Mouse (Mus musculus) heart, embryonic 16.5 days (tissue): ENCODE data around the gene Castor1. TPM values are rescaled to one million over a fixed set of nuclear protein-coding genes. Genes with fewer than 3 reads are reported as not detected.

Source experiments
- ATAC-seq: fragments of 200-750 bp; cut with Nextera tagmentation; replicated peaks from 2 replicates; pipeline ENCODE4 v1.8.0; 2017; ENCODE audit warnings: moderate number of reproducible peaks; ENCODE audit not compliant: insufficient read depth, low FRiP score; ENCODE audit errors: extremely low read depth
- H3K27ac ChIP-seq: fragments of 300-500 bp; sonication (generic); 2 replicates; pipeline ENCODE4 v1.5.1; 2014; ENCODE audit warnings: mild to moderate bottlenecking, low read length, control low read depth, moderate library complexity
- H3K27me3 ChIP-seq: fragments of 300-500 bp; sonication (generic); 2 replicates; pipeline ENCODE4 v1.6.1; 2014; ENCODE audit warnings: low read length, mixed read lengths; ENCODE audit not compliant: control insufficient read depth, insufficient read depth
- H3K36me3 ChIP-seq: fragments of 300-500 bp; sonication (generic); 2 replicates; pipeline ENCODE4 v1.6.1; 2014; ENCODE audit not compliant: control insufficient read depth, insufficient read depth
- H3K4me1 ChIP-seq: fragments of 300-500 bp; sonication (generic); 2 replicates; pipeline ENCODE4 v1.6.1; 2014; ENCODE audit warnings: low read length, mixed read lengths; ENCODE audit not compliant: control insufficient read depth, insufficient read depth
- H3K4me2 ChIP-seq: fragments of 300-500 bp; sonication (generic); 2 replicates; pipeline ENCODE4 v1.6.1; 2014; ENCODE audit warnings: low read depth, mild to moderate bottlenecking, control low read depth, low read length
- H3K4me3 ChIP-seq: fragments of 300-500 bp; sonication (generic); 2 replicates; pipeline ENCODE4 v1.5.1; 2014; ENCODE audit warnings: mild to moderate bottlenecking, control low read depth, low read length
- H3K9ac ChIP-seq: fragments of 300-500 bp; sonication (generic); 2 replicates; pipeline ENCODE4 v1.6.1; 2014; ENCODE audit warnings: low read length, control low read depth
- H3K9me3 ChIP-seq: fragments of 300-500 bp; sonication (generic); replicated peaks from 2 replicates; pipeline ENCODE4 v1.6.1; 2016; ENCODE audit warnings: low read length; ENCODE audit not compliant: control insufficient read depth
- WGBS: fragments of 180-500 bp; shearing (Covaris S2); extraction: QIAGEN DNeasy Blood & Tissue Kit; methylation state at CpG from one replicate; pipeline ENCODE4 v1.1.7; 2014; 5-methylcytosine and 5-hydroxymethylcytosine counted together
- polyA plus RNA-seq: library from polyadenylated mRNA; unstranded; fragments of >200 nt; fragmentation: Nextera tagmentation; extraction: Ambion mirVana; gene quantifications from 2 replicates; pipeline ENCODE4 v1.2.1, GENCODE M21; 2015

The Castor1 gene
- polyA plus RNA-seq, 1 experiment from 2014 or later = 14.0 TPM

GRCm38 (mm10) chr11:4247201-4247959 lies 29.4 kb downstream of the Castor1 start:
- 64% methylated on average over 14 of the region's 14 CpGs for WGBS
- Histone ChIP-seq H3K36me3 (no peaks in the 10 kb centered on the region), H3K27ac (no peak overlapping the region), H3K9me3 (no peaks in the 10 kb centered on the region), H3K4me3 (no peak overlapping the region), H3K4me1 (no peaks in the 10 kb centered on the region), H3K27me3 (no peaks in the 10 kb centered on the region), H3K4me2 (no peak overlapping the region), H3K9ac (no peak overlapping the region)
- ATAC-seq = no peak

GRCm38 (mm10) chr11:4249151-4249550 lies 31.1 kb downstream of the Castor1 start:
- Histone ChIP-seq H3K4me1 (no peaks in the 10 kb centered on the region), H3K4me3 (no peak overlapping the region), H3K36me3 (no peaks in the 10 kb centered on the region), H3K4me2 (no peak overlapping the region), H3K9ac (no peak overlapping the region), H3K27ac (no peak overlapping the region), H3K9me3 (no peaks in the 10 kb centered on the region), H3K27me3 (no peaks in the 10 kb centered on the region)
- 83% methylated on average over 3 of the region's 3 CpGs for WGBS
- ATAC-seq = no peak

- Histone ChIP-seq H3K4me1 (no peaks in the 10 kb centered on the region), H3K27me3 (no peaks in the 10 kb centered on the region), H3K36me3 (no peaks in the 10 kb centered on the region), H3K4me2 (no peak overlapping the region), H3K27ac (no peak overlapping the region), H3K9ac (no peak overlapping the region), H3K4me3 (no peak overlapping the region), H3K9me3 (no peaks in the 10 kb centered on the region)
- no peak for ATAC-seq
- WGBS = 76% methylated on average over 7 of the region's 7 CpGs
These were observed 32.3 kb downstream of the Castor1 start for GRCm38 (mm10) chr11:4250290-4250689.

- Histone ChIP-seq H3K36me3 (no peaks in the 10 kb centered on the region), H3K9me3 (no peaks in the 10 kb centered on the region), H3K4me1 (no peaks in the 10 kb centered on the region), H3K4me3 (no peak overlapping the region), H3K27me3 (no peaks in the 10 kb centered on the region), H3K4me2 (no peak overlapping the region), H3K9ac (no peak overlapping the region), H3K27ac (no peak overlapping the region)
- ATAC-seq = no peak
- 62% methylated on average over 3 of the region's 3 CpGs for WGBS
These were observed 33.4 kb downstream of the Castor1 start for GRCm38 (mm10) chr11:4251376-4251775.

DNA sequence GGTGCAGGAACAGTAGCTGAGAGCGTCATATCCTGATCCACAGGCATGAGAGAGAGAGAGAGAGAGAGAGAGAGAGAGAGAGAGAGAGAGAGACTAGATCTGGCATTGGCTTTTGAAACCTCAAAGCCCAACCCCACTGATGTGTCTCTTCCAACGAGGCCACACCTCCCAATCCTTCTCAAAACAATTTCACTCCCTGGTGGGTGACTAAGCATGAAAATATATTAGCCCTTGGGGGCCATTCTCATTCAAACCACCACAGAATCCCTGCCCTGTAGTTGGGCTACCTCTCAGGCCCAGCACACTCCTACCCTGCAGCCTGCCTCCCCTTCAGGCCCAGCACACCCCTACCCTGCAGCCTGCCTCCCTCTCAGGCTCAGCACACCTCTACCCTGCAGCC lies 34.9 kb downstream of the Castor1 start:
- no peak overlapping the region for H3K4me2 ChIP-seq
- WGBS = 78% methylated on average over 2 of the region's 2 CpGs

GRCm38 (mm10) chr11:4256846-4257607 lies 39.0 kb downstream of the Castor1 start, which contains the start of gene Lif:
Lif (plus strand) TSS chr11:4257557.
- 64% methylated on average over 11 of the region's 11 CpGs for WGBS
- no peak for ATAC-seq
- H3K4me3 ChIP-seq = no peak within 1 kb of the TSS
- H3K27me3 ChIP-seq = no peaks in the 10 kb centered on the region
- peaks cover 22% of the 10 kb centered on the region for H3K4me1 ChIP-seq
- H3K27ac ChIP-seq = no peak within 1 kb of the TSS
- H3K9ac ChIP-seq = no peak within 1 kb of the TSS
- no peaks in the 10 kb centered on the region for H3K36me3 ChIP-seq
- no peak within 1 kb of the TSS for H3K4me2 ChIP-seq
- no peaks in the 10 kb centered on the region for H3K9me3 ChIP-seq

More for the DNA sequence above, 34.9 kb downstream of the Castor1 start:
- H3K9me3 ChIP-seq = no peaks in the 10 kb centered on the region
- H3K36me3 ChIP-seq = no peaks in the 10 kb centered on the region
- ATAC-seq = no peak
- H3K4me3 ChIP-seq = no peak overlapping the region
- H3K27me3 ChIP-seq = no peaks in the 10 kb centered on the region
- no peaks in the 10 kb centered on the region for H3K4me1 ChIP-seq
- H3K9ac ChIP-seq = no peak overlapping the region
- no peak overlapping the region for H3K27ac ChIP-seq

DNA sequence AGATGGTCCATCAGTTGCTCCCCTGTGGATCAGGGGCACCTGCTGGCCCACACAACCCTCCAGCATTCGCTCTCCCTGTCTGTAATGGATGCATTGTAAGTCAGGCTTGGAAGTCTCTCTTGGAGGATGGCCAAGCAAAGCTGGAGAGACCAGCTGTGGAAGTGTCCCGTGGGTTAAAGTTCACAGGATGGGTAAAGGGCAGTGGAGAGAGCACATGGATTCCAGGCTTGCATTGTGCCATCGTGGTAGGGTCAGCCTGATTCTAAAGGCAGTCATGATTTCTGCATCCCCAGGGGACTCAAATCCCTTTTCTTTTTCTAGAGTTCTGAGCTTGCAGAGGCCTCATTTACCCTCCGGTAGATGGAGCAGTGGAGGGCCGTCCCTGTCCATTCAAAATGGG lies 39.7 kb downstream of the Castor1 start:
- no peak overlapping the region for H3K4me3 ChIP-seq
- no peak overlapping the region for H3K27ac ChIP-seq
- H3K36me3 ChIP-seq = no peaks in the 10 kb centered on the region
- H3K27me3 ChIP-seq = no peaks in the 10 kb centered on the region
- no peak for ATAC-seq
- H3K9ac ChIP-seq = no peak overlapping the region
- no peak overlapping the region for H3K4me2 ChIP-seq
- no peaks in the 10 kb centered on the region for H3K9me3 ChIP-seq
- H3K4me1 ChIP-seq = peaks cover 29% of the 10 kb centered on the region
- 54% methylated on average over 5 of the region's 5 CpGs for WGBS

DNA sequence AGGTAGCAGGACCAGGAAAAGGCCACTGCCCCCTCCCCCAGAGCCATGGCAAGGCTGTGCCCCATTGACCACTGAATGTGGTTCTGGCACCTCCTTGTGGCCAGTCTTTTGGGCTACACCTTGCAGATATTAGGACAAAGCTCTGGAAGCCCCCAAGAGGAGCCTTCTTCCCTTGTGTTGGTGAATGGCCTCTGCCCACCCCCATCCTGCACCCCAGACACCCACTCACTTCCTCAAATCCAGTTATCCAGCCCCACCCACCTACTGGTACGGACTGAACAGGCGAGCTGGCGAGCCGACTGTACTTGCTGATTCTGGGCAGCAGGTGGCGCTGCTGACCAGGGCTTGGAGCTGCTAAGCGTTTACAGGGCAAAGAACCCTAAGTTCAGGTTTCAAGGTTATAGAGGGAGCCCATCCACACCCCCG lies 40.6 kb downstream of the Castor1 start:
- ATAC-seq = 0 out of 2 replicates have a peak, but pooled peaks have one; percentile 16
- Histone ChIP-seq H3K36me3 (no peaks in the 10 kb centered on the region), H3K4me3 (peak overlapping the region; percentile 28; the same call in 1 of the 2 replicates), H3K9ac (no peak overlapping the region), H3K27ac (no peak overlapping the region), H3K4me2 (peak overlapping the region; percentile 45), H3K9me3 (no peaks in the 10 kb centered on the region), H3K27me3 (no peaks in the 10 kb centered on the region), H3K4me1 (peaks cover 32% of the 10 kb centered on the region)
- 1% methylated on average over 7 of the region's 7 CpGs for WGBS
